Mouse (Mus musculus): ENCODE measurements around the gene Nlrp3. TPM values are rescaled to one million over a fixed set of nuclear protein-coding genes. Genes with fewer than 3 reads are reported as not detected.

Gene Nlrp3
- polyA plus RNA-seq, 1 experiment: 1.9 TPM

GRCm38 (mm10) chr11:59506713-59507074 is 34.7 kb upstream of the Nlrp3 start:
- peak overlapping the region; percentile 77 for H3K4me3 ChIP-seq (ENCODE audit: extremely low read depth, insufficient read depth, insufficient read length)
- DNase-seq (ENCODE audit: low read depth in 1 of 2, low spot score in 2 of 2): no peak
- peaks cover 8% of the 10 kb centered on the region for H3K36me3 ChIP-seq (ENCODE audit: control insufficient read depth, insufficient read depth, low read length)
- peaks cover 5% of the 10 kb centered on the region for H3K4me1 ChIP-seq (ENCODE audit: control insufficient read depth, insufficient read depth, insufficient read length)
- TF ChIP-seq CTCF (IDR thresholded peaks at IDR 0.05; ENCODE audit: extremely low read depth, insufficient read depth, insufficient read length, insufficient replicate concordance) (no peak), POLR2A (IDR thresholded peaks at IDR 0.05; ENCODE audit: low read depth, low read length) (no peak)
- H3K27me3 ChIP-seq (ENCODE audit: control insufficient read depth, insufficient read depth, low read length): no peaks in the 10 kb centered on the region; the same call in 1 of the 2 replicates
- peak overlapping the region; percentile 48 for H3K27ac ChIP-seq (ENCODE audit: insufficient read depth, low read length)
- WGBS: 10% methylated on average over 14 of the region's 14 CpGs

- WGBS: 96% methylated on average over 1 of the region's 1 CpGs
- no peak for DNase-seq (ENCODE audit: low read depth in 1 of 2, low spot score in 2 of 2)
Measured at GRCm38 (mm10) chr11:59511558-59511957, 29.8 kb upstream of the Nlrp3 start.

GRCm38 (mm10) chr11:59512733-59513132 is 28.6 kb upstream of the Nlrp3 start:
- H3K27ac ChIP-seq (ENCODE audit: insufficient read depth, low read length): no peak overlapping the region
- no peak overlapping the region for H3K4me3 ChIP-seq (ENCODE audit: extremely low read depth, insufficient read depth, insufficient read length)
- H3K36me3 ChIP-seq (ENCODE audit: control insufficient read depth, insufficient read depth, low read length): no peaks in the 10 kb centered on the region
- TF ChIP-seq POLR2A (IDR thresholded peaks at IDR 0.05; ENCODE audit: low read depth, low read length): no peak
- WGBS: 92% methylated on average over 10 of the region's 10 CpGs
- no peaks in the 10 kb centered on the region for H3K27me3 ChIP-seq (ENCODE audit: control insufficient read depth, insufficient read depth, low read length)
- DNase-seq (ENCODE audit: low read depth in 1 of 2, low spot score in 2 of 2): no peak
- H3K4me1 ChIP-seq (ENCODE audit: control insufficient read depth, insufficient read depth, insufficient read length): no peaks in the 10 kb centered on the region

More at GRCm38 (mm10) chr11:59511558-59511957, 29.8 kb upstream of the Nlrp3 start:
- TF ChIP-seq CTCF (IDR thresholded peaks at IDR 0.05; ENCODE audit: extremely low read depth, insufficient read depth, insufficient read length, insufficient replicate concordance) (no peak), POLR2A (IDR thresholded peaks at IDR 0.05; ENCODE audit: low read depth, low read length) (no peak)
- Histone ChIP-seq H3K4me1 (ENCODE audit: control insufficient read depth, insufficient read depth, insufficient read length) (peaks cover 1% of the 10 kb centered on the region; the same call in 1 of the 2 replicates), H3K4me3 (ENCODE audit: extremely low read depth, insufficient read depth, insufficient read length) (no peak overlapping the region), H3K27ac (ENCODE audit: insufficient read depth, low read length) (no peak overlapping the region), H3K27me3 (ENCODE audit: control insufficient read depth, insufficient read depth, low read length) (no peaks in the 10 kb centered on the region), H3K36me3 (ENCODE audit: control insufficient read depth, insufficient read depth, low read length) (no peaks in the 10 kb centered on the region)

- Histone ChIP-seq H3K4me1 (ENCODE audit: control insufficient read depth, insufficient read depth, insufficient read length) (no peaks in the 10 kb centered on the region), H3K4me3 (ENCODE audit: extremely low read depth, insufficient read depth, insufficient read length) (no peak overlapping the region), H3K36me3 (ENCODE audit: control insufficient read depth, insufficient read depth, low read length) (no peaks in the 10 kb centered on the region), H3K27ac (ENCODE audit: insufficient read depth, low read length) (no peak overlapping the region), H3K27me3 (ENCODE audit: control insufficient read depth, insufficient read depth, low read length) (no peaks in the 10 kb centered on the region)
- TF ChIP-seq CTCF (IDR thresholded peaks at IDR 0.05; ENCODE audit: extremely low read depth, insufficient read depth, insufficient read length, insufficient replicate concordance) (no peak), POLR2A (IDR thresholded peaks at IDR 0.05; ENCODE audit: low read depth, low read length) (no peak)
- no peak for DNase-seq (ENCODE audit: low read depth in 1 of 2, low spot score in 2 of 2)
- 78% methylated on average over 3 of the region's 3 CpGs for WGBS
Measured at GRCm38 (mm10) chr11:59513556-59513955, 27.8 kb upstream of the Nlrp3 start.

GRCm38 (mm10) chr11:59514381-59514780 is 27.0 kb upstream of the Nlrp3 start:
- Histone ChIP-seq H3K36me3 (ENCODE audit: control insufficient read depth, insufficient read depth, low read length) (no peaks in the 10 kb centered on the region), H3K27me3 (ENCODE audit: control insufficient read depth, insufficient read depth, low read length) (no peaks in the 10 kb centered on the region), H3K27ac (ENCODE audit: insufficient read depth, low read length) (no peak overlapping the region), H3K4me1 (ENCODE audit: control insufficient read depth, insufficient read depth, insufficient read length) (no peaks in the 10 kb centered on the region), H3K4me3 (ENCODE audit: extremely low read depth, insufficient read depth, insufficient read length) (no peak overlapping the region)
- no peak for TF ChIP-seq CTCF (IDR thresholded peaks at IDR 0.05; ENCODE audit: extremely low read depth, insufficient read depth, insufficient read length, insufficient replicate concordance)
- no peak for TF ChIP-seq POLR2A (IDR thresholded peaks at IDR 0.05; ENCODE audit: low read depth, low read length)
- DNase-seq (ENCODE audit: low read depth in 1 of 2, low spot score in 2 of 2): no peak
- WGBS: 77% methylated on average over 6 of the region's 6 CpGs

GRCm38 (mm10) chr11:59514789-59515188 is 26.6 kb upstream of the Nlrp3 start:
- H3K36me3 ChIP-seq (ENCODE audit: control insufficient read depth, insufficient read depth, low read length): no peaks in the 10 kb centered on the region
- H3K27ac ChIP-seq (ENCODE audit: insufficient read depth, low read length): no peak overlapping the region
- H3K4me1 ChIP-seq (ENCODE audit: control insufficient read depth, insufficient read depth, insufficient read length): no peaks in the 10 kb centered on the region
- no peak overlapping the region for H3K4me3 ChIP-seq (ENCODE audit: extremely low read depth, insufficient read depth, insufficient read length)
- H3K27me3 ChIP-seq (ENCODE audit: control insufficient read depth, insufficient read depth, low read length): no peaks in the 10 kb centered on the region
- WGBS: 58% methylated on average over 3 of the region's 3 CpGs
- no peak for TF ChIP-seq CTCF (IDR thresholded peaks at IDR 0.05; ENCODE audit: extremely low read depth, insufficient read depth, insufficient read length, insufficient replicate concordance)
- DNase-seq (ENCODE audit: low read depth in 1 of 2, low spot score in 2 of 2): no peak

GRCm38 (mm10) chr11:59517441-59517840 is 23.9 kb upstream of the Nlrp3 start:
- H3K4me3 ChIP-seq (ENCODE audit: extremely low read depth, insufficient read depth, insufficient read length): no peak overlapping the region
- DNase-seq (ENCODE audit: low read depth in 1 of 2, low spot score in 2 of 2): no peak
- TF ChIP-seq CTCF (IDR thresholded peaks at IDR 0.05; ENCODE audit: extremely low read depth, insufficient read depth, insufficient read length, insufficient replicate concordance) (no peak), POLR2A (IDR thresholded peaks at IDR 0.05; ENCODE audit: low read depth, low read length) (no peak)
- no peaks in the 10 kb centered on the region for H3K27me3 ChIP-seq (ENCODE audit: control insufficient read depth, insufficient read depth, low read length)
- WGBS: 91% methylated on average over 1 of the region's 1 CpGs
- no peaks in the 10 kb centered on the region for H3K4me1 ChIP-seq (ENCODE audit: control insufficient read depth, insufficient read depth, insufficient read length)
- H3K27ac ChIP-seq (ENCODE audit: insufficient read depth, low read length): no peak overlapping the region
- H3K36me3 ChIP-seq (ENCODE audit: control insufficient read depth, insufficient read depth, low read length): no peaks in the 10 kb centered on the region

All from spleen, adult 2 months (tissue).